Mouse (Mus musculus) adipose tissue, adult 10 weeks (tissue): ENCODE measurements around the gene Cmc1. TPM values are rescaled to one million over a fixed set of nuclear protein-coding genes. Genes with fewer than 3 reads are reported as not detected.

Experiments
- polyA plus RNA-seq: library from polyadenylated mRNA; stranded (reverse); fragments of 350-450 nt; fragmentation: Illumina TruSeq; extraction: RNeasy Lipid Tissue Mini Kit (QIAGEN cat#74804); gene quantifications from one replicate; pipeline ENCODE4 v1.2.3, GENCODE M21; 2014; ENCODE audit warnings: low read depth, low replicate concordance

Gene Cmc1
- polyA plus RNA-seq = 42.9 TPM

GRCm38 (mm10) chr9:118149407-118150402 lies at the start of gene Cmc1:
Gene Cmc1 (minus strand): TSS chr9:118150177.

DNA sequence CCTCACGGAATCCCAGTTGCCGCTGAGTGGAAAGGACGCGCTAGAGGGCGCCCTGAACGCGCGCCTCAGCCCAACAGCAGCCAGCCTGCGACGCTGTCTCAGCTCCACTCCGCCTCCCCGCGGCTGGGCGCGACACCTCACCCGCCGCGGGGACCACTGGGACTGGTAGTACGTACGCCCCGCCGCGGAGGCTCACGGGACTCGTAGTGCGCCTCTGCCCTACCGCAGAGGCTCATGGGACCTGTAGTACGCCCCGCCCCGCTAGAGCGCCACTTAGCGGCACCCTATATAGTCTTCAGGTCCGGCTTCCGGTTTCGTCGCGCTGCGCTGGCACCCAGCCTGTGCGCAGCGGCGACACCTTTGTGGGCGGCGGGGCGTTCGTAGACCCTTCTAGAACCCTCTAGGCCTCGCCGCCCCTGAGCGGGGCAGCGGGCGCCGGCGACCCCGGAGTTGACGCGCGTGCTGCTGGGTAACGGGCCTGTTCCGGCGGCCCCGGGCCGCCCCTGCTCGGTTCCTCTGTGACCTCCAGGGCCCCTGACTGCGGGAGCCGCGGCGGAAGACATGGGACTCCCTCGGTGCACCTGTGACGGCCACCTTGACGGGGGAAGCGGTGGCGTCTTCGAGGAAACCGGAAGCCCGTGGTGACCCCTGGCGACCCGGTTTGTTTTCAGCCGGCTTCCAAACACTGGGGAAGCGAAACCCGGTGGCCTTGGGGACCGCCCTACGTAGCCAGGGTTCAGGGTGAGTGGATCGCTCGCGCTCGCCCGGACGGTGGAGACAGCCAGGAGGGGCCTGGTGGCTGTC lies 109.6 kb downstream of the Cmc1 start, which contains the start of gene Azi2:
Gene Azi2 (plus strand): TSS at position 282 of the 804 bp plus-strand sequence.

Other genes with a start within 250 kb of the Cmc1 start
- 46.1 TPM for gene Azi2, start 109.7 kb downstream of the Cmc1 start, polyA plus RNA-seq